Mouse (Mus musculus) bone marrow, adult 2 months (tissue): ENCODE results near the gene Cd300ld5. TPM values are rescaled to one million over a fixed set of nuclear protein-coding genes. Genes with fewer than 3 reads are reported as not detected.
"Not testable (repeated sequence)": the region's sequence is repeated elsewhere in the genome, so short reads cannot be mapped to it uniquely, and the experiment has no call there.

Experiments
- H3K27ac ChIP-seq: fragments of 200-500 bp; 2 replicates; pipeline ENCODE4 v1.5.1; 2012; ENCODE audit warnings: low read depth, mild to moderate bottlenecking, control low read depth, inconsistent platforms, low read length; ENCODE audit not compliant: control insufficient read depth, poor library complexity, insufficient read depth
- H3K4me1 ChIP-seq: fragments of 200-500 bp; 2 replicates; pipeline ENCODE4 v1.6.1; 2011; ENCODE audit warnings: low read length; ENCODE audit not compliant: control insufficient read depth, insufficient read depth
- H3K4me3 ChIP-seq: fragments of 200-500 bp; replicated peaks from 2 replicates; pipeline ENCODE3; 2011; ENCODE audit warnings: mild to moderate bottlenecking, low read depth, low read length, control low read depth; ENCODE audit not compliant: control insufficient read depth
- CTCF ChIP-seq: fragments of 200-500 bp; IDR thresholded peaks from 2 replicates; pipeline ENCODE4 v1.5.1; 2011; ENCODE audit warnings: low read length, control low read depth; ENCODE audit not compliant: control insufficient read depth, insufficient read depth
- POLR2A ChIP-seq: fragments of 200-500 bp; IDR thresholded peaks from 2 replicates; pipeline ENCODE4 v1.6.1; 2011; ENCODE audit warnings: low read depth, mild to moderate bottlenecking, control low read depth, low read length, borderline replicate concordance; ENCODE audit not compliant: control insufficient read depth
- WGBS: fragments of 180-500 bp; shearing (Covaris S2); methylation state at CpG from one replicate; pipeline ENCODE4 v1.1.7; 2018; 5-methylcytosine and 5-hydroxymethylcytosine counted together
- polyA plus RNA-seq: library from polyadenylated mRNA; stranded (reverse); fragments of >200 nt; gene quantifications from 2 replicates; pipeline ENCODE4 v1.2.4, GENCODE M21; 2011; ENCODE audit warnings: low replicate concordance; ENCODE audit not compliant: missing spikeins, insufficient read depth, insufficient read length

The Cd300ld5 gene
- 1.8 TPM in 1 of 2 replicates, not detected in the other for polyA plus RNA-seq

DNA sequence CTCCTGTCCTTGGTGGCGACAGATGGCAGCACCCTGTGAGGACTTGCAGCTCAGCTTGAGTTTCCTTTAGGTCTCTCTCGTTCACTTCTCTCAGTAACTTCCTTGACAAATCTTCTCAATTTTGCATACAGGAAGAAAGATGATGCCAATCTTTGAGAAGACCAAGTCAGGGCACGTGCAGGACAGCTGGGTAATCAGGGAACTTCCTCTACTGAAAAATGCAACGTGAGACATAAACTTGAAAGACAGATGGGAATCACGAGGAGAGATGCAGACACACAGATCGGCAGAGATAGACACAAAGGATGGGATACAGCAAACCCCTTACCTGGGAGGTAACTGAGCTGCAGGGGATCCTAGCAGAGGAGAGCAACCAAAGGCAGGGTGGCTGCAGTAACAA lies at the start of gene Cd300ld5:
Gene Cd300ld5 (minus strand): TSS at position 101 of the 400 bp plus-strand sequence.
- no CpG with 5 or more reads among the region's 6 CpGs for WGBS
- not testable (repeated sequence) for H3K27ac ChIP-seq

DNA sequence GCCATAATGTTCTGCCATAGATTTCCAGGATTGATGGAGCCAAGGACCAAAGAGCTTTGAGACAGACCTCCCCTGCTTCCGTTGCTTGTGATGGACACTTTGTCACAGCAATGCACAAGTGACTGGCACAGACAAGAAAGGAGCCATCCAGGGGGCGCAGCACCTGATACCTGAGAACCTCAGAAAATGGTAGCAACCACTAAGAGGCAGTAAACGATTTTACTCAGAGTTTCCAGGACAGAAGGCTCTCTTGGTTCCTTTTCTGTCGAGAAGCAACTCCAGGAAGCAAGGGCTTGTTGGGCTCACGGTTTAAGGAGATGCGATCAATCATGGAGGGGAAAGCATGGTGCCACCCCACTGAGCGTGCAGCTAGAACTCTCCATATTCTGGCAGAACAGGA lies 48.6 kb upstream of the Cd300ld5 start:
- Histone ChIP-seq H3K4me3 (no peak overlapping the region), H3K27ac (no peak overlapping the region), H3K4me1 (no peaks in the 10 kb centered on the region; the same call in 1 of the 2 replicates)
- 36% methylated on average over 7 of the region's 7 CpGs for WGBS
- no peak for TF ChIP-seq CTCF
- no peak for TF ChIP-seq POLR2A

More for the DNA sequence above, at the start of gene Cd300ld5:
- not testable (repeated sequence) for H3K4me3 ChIP-seq, H3K4me1 ChIP-seq

DNA sequence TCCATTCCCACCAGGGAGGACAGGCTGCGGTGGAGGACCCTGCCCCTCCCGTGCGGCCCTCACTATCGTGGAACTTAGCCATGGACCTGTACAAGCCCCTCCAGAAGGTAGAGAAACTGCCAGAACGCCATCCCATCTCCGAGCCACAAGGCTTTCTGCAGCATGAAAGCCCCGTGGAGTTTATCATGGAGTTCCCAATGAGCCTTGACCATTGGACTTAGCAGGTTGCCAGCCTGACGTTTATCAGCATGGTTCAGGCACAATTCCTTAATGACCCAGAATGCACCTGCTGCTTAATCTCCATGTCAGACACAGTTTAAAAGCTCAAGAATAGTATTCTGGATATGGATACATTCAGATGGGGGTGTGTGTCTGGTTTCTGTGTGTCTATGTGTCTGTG lies 47.5 kb upstream of the Cd300ld5 start:
- 81% methylated on average over 8 of the region's 8 CpGs for WGBS
- H3K4me3 ChIP-seq = no peak overlapping the region
- peaks cover 2% of the 10 kb centered on the region; the same call in 1 of the 2 replicates for H3K4me1 ChIP-seq
- H3K27ac ChIP-seq = no peak overlapping the region
- no peak for TF ChIP-seq POLR2A
- no peak for TF ChIP-seq CTCF

DNA sequence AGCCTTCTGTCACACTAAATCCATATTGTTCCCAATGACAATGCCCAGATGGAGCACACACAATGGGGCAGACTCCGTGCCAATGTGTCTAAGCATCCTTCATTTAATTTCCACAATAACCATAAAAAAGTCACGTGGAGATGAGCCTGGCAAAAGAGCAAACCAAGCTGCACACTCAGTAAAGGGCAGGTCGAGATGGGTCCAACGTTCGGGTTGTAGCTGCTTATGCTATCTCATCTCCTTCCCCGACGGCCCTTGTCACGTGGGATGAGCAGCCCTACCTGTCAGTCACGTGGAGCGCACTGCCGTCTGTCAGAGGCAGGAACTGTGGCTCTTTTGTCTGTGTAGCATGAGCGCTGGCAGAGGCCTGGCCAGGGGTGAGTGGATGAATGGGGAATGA lies 47.0 kb upstream of the Cd300ld5 start:
- H3K4me1 ChIP-seq = peaks cover 2% of the 10 kb centered on the region; the same call in 1 of the 2 replicates
- H3K4me3 ChIP-seq = no peak overlapping the region
- H3K27ac ChIP-seq = no peak overlapping the region
- no peak for TF ChIP-seq POLR2A
- no peak for TF ChIP-seq CTCF
- WGBS = 63% methylated on average over 12 of the region's 12 CpGs

DNA sequence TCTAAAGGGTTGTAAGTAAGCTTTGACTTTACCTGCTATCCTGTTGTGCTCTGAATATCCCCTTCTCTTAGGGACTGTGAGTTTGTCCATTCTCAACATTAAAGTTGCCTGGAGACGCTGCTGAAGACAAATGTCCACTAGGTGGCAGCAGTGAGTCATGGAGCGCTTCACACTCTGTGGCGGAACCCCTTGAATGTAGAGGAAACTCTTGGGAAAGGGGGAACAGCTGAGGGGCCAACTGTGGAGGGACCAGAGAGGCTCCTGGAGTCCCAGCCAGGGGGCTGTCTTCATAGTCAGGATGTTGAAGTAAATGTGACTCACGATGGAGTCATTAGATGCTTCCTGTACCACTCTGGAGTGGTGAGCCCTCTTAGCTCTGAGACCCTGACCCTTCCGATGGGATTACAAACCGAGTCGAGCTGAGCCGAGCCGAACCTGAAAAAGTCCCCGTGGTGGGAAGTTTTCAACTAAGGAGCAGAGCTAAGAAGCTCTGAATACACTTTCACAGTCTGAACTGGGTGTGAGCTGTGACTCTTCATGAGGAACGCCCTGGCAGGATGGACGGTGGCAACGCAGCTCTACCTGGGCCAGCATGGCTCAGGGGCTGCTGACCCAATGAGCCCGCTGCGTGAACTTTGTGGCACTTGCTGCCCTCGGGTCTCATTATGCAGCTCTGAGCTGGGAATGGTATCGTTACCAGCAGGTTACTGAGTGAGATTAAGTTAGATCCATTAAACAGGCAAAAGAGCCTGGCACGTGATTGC lies 46.0 kb upstream of the Cd300ld5 start:
- no peak overlapping the region for H3K4me3 ChIP-seq
- 36% methylated on average over 18 of the region's 18 CpGs for WGBS
- TF ChIP-seq POLR2A (no peak), CTCF (peak; percentile 89)
- peaks cover 3% of the 10 kb centered on the region; the same call in 1 of the 2 replicates for H3K4me1 ChIP-seq
- H3K27ac ChIP-seq = no peak overlapping the region

DNA sequence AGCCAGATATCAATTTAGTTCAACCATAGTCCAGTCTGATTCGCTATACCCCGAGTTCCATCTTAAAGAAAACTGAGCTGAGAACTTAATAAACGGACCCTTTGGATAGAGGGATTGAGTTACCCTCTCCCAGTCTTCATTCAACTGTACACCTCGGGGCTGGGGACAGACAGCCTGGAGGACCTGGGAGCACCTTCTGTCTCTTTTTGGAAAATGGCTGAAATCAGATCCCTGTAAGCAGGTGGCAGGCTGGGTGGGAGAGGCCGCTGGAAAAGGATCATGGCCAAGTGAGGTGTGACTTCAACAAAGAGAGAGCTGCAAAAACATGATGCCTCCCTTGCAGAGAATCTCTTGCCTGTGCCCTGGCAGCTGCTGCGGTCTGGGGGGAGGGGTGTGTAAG lies 44.6 kb upstream of the Cd300ld5 start:
- WGBS = 74% methylated on average over 6 of the region's 6 CpGs
- TF ChIP-seq CTCF = no peak
- no peak for TF ChIP-seq POLR2A
- no peak overlapping the region for H3K4me3 ChIP-seq

DNA sequence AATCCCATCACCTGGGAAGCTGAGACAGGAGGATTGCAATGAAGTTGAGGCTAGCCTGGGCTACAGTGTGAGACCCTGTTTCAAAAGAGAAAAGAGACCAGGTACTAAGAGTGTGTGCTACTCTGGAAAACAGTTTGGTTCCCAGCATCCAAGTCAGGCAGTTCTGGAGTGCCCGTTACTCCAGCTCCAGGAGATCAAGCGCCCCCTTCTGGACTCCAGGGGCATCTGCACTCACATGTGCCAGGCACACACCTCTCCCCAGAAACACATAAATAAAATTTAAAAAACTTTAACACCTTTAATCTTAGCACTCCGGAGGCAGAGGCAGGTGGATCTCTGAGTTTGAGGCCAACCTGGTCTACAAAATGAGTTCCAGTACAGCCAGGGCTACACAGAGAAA lies 43.8 kb upstream of the Cd300ld5 start:
- 55% methylated on average over 3 of the region's 3 CpGs for WGBS
- Histone ChIP-seq H3K4me1 (peaks cover 3% of the 10 kb centered on the region; the same call in 1 of the 2 replicates), H3K4me3 (no peak overlapping the region), H3K27ac (no peak overlapping the region)
- no peak for TF ChIP-seq POLR2A
- TF ChIP-seq CTCF = no peak

More for the DNA sequence above, 44.6 kb upstream of the Cd300ld5 start:
- Histone ChIP-seq H3K27ac (no peak overlapping the region), H3K4me1 (peaks cover 3% of the 10 kb centered on the region; the same call in 1 of the 2 replicates)

DNA sequence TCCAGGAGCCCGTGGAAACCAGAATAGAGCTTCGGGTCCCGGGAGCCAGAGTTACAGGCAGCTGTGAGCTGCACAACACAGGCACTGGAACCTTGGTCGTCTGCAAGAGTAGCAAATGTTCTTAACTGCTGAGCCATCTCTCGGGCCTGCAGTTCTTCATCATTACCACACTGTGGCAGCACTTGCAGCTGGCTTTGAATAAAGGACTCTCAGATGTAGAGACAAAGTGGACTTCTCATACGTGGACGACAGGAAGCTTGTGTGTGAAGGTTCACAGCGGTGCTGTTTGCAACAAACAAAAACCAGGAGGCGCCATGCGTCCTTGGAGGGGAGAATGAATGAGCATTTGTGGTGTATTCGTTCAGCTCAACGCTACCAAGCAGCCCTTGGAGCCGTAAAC lies 43.3 kb upstream of the Cd300ld5 start:
- no peak overlapping the region for H3K27ac ChIP-seq
- no peak overlapping the region for H3K4me3 ChIP-seq
- 20% methylated on average over 13 of the region's 13 CpGs for WGBS
- peaks cover 3% of the 10 kb centered on the region; the same call in 1 of the 2 replicates for H3K4me1 ChIP-seq
- TF ChIP-seq CTCF (peak; percentile 74), POLR2A (no peak)
